Comparison of ENCODE assay signal across 8 mouse cellular contexts in genomic region chr8:105172003-105172362, GRCm38 (mm10). TPM values are rescaled to one million over a fixed set of nuclear protein-coding genes. Genes with fewer than 3 reads are reported as not detected.
DNase-seq lines count a peak whose midpoint lies in the region; ATAC-seq and TF ChIP-seq lines count a peak whose summit lies in the region.

No protein-coding gene starts in this region.

- TF ChIP-seq POLR2A in embryonic fibroblast, embryonic 13.5 days (IDR thresholded peaks at IDR 0.05; ENCODE audit: low read depth, low read length), result no peak

- ATAC-seq in lung, embryonic 14.5 days (ENCODE audit: insufficient read depth), result no peak
- no peak for ATAC-seq in limb, embryonic 13.5 days (ENCODE audit: low FRiP score, low read depth)
- no peak for ATAC-seq in neural tube, embryonic 15.5 days (ENCODE audit: low FRiP score)

- 19% methylated on average over 6 of the region's 6 CpGs for WGBS in lung, embryonic 14.5 days
- WGBS in limb, embryonic 13.5 days, result 31% methylated on average over 6 of the region's 6 CpGs
- 32% methylated on average over 6 of the region's 6 CpGs for WGBS in neural tube, embryonic 15.5 days

- H3K36me3 ChIP-seq in lung, embryonic 14.5 days (ENCODE audit: insufficient read depth), result peaks cover 25% of the 10 kb centered on the region
- peaks cover 18% of the 10 kb centered on the region for H3K36me3 ChIP-seq in limb, embryonic 13.5 days
- no peaks in the 10 kb centered on the region for H3K36me3 ChIP-seq in neural tube, embryonic 15.5 days

- no peak overlapping the region for H3K27ac ChIP-seq in lung, embryonic 14.5 days (ENCODE audit: low read depth)
- no peak overlapping the region for H3K27ac ChIP-seq in embryonic fibroblast, embryonic 13.5 days (ENCODE audit: insufficient read depth, low read length)
- H3K27ac ChIP-seq in limb, embryonic 13.5 days, result peak overlapping the region; percentile 99; the same call in 1 of the 2 replicates
- H3K27ac ChIP-seq in neural tube, embryonic 15.5 days (replicated peaks), result peak overlapping the region; percentile 93; the same call in 1 of the 2 replicates

- H3K4me2 ChIP-seq in lung, embryonic 14.5 days, result peak overlapping the region; percentile 69
- H3K4me2 ChIP-seq in limb, embryonic 13.5 days (replicated peaks), result peak overlapping the region; percentile 77
- peak overlapping the region; percentile 76 for H3K4me2 ChIP-seq in neural tube, embryonic 15.5 days

- H3K4me1 ChIP-seq in lung, embryonic 14.5 days (ENCODE audit: insufficient read depth), result peaks cover 6% of the 10 kb centered on the region; the same call in 1 of the 2 replicates
- H3K4me1 ChIP-seq in embryonic fibroblast, embryonic 13.5 days (ENCODE audit: control insufficient read depth, insufficient read depth, low read length), result peaks cover 8% of the 10 kb centered on the region; the same call in 1 of the 2 replicates
- H3K4me1 ChIP-seq in limb, embryonic 13.5 days, result peaks cover 30% of the 10 kb centered on the region
- peaks cover 18% of the 10 kb centered on the region for H3K4me1 ChIP-seq in neural tube, embryonic 15.5 days

- peak overlapping the region; percentile 97 for H3K9ac ChIP-seq in lung, embryonic 14.5 days
- peak overlapping the region; percentile 99 for H3K9ac ChIP-seq in limb, embryonic 13.5 days
- peak overlapping the region; percentile 73 for H3K9ac ChIP-seq in neural tube, embryonic 15.5 days (replicated peaks)

- TF ChIP-seq CTCF in lung, embryonic 14.5 days (IDR thresholded peaks at IDR 0.05; ENCODE audit: low read depth), result no peak
- no peak for TF ChIP-seq CTCF in embryonic fibroblast, embryonic 13.5 days (IDR thresholded peaks at IDR 0.05; ENCODE audit: borderline replicate concordance, insufficient read depth, low read length)

- peak overlapping the region; percentile 86 for H3K4me3 ChIP-seq in lung, embryonic 14.5 days (ENCODE audit: low read depth, low read length)
- H3K4me3 ChIP-seq in embryonic fibroblast, embryonic 13.5 days (ENCODE audit: insufficient read depth, low read length), result peak overlapping the region; percentile 72
- H3K4me3 ChIP-seq in limb, embryonic 13.5 days, result peak overlapping the region; percentile 91
- peak overlapping the region; percentile 93 for H3K4me3 ChIP-seq in neural tube, embryonic 15.5 days (replicated peaks)

- H3K27me3 ChIP-seq in lung, embryonic 14.5 days (ENCODE audit: insufficient read depth, low read length), result no peaks in the 10 kb centered on the region; the same call in 1 of the 2 replicates
- no peaks in the 10 kb centered on the region for H3K27me3 ChIP-seq in limb, embryonic 13.5 days
- H3K27me3 ChIP-seq in neural tube, embryonic 15.5 days (replicated peaks), result no peaks in the 10 kb centered on the region

- no peak for DNase-seq in lung, embryonic 14.5 days
- DNase-seq in lung, postnatal 25 days (ENCODE audit: low spot score), result no peak
- no peak for DNase-seq in thymus, postnatal 36 days
- DNase-seq in urinary bladder, postnatal 14 days (ENCODE audit: low spot score), result no peak
- DNase-seq in frontal cortex, adult 2 months (ENCODE audit: extremely low spot score in 1 of 2, low spot score in 1 of 2), result no peak

- H3K9me3 ChIP-seq in lung, embryonic 14.5 days (ENCODE audit: low read depth, low read length), result no peaks in the 10 kb centered on the region
- no peaks in the 10 kb centered on the region for H3K9me3 ChIP-seq in limb, embryonic 13.5 days
- H3K9me3 ChIP-seq in neural tube, embryonic 15.5 days (replicated peaks), result no peaks in the 10 kb centered on the region

RNA-seq across cellular contexts. Expression of gene Cbfb, which starts 1.5 kb away (rescaled TPM):
- 81.4 and 85.2 TPM in 2 replicates for polyA plus RNA-seq in lung, embryonic 14.5 days (2014; fragmentation: Nextera tagmentation; extraction: Ambion mirVana)
- 111 and 145 TPM in 2 replicates for polyA plus RNA-seq in embryonic fibroblast, embryonic 13.5 days (2011; ENCODE audit: insufficient read length, low read depth, missing spikeins)
- 97.1 and 101 TPM in 2 replicates for polyA plus RNA-seq in limb, embryonic 13.5 days (2015; fragmentation: Nextera tagmentation; extraction: Ambion mirVana)
- 34.0 and 38.6 TPM in 2 replicates for polyA plus RNA-seq in neural tube, embryonic 15.5 days (2015; fragmentation: Nextera tagmentation; extraction: Ambion mirVana)
- polyA plus RNA-seq in frontal cortex, adult 2 months (2012; rRNA removed), result 25.2 and 28.1 TPM in 2 replicates

RNA-seq across cellular contexts. Expression of gene Ces4a, which starts 40.4 kb away (rescaled TPM):
- polyA plus RNA-seq in lung, embryonic 14.5 days (2014; fragmentation: Nextera tagmentation; extraction: Ambion mirVana), result not detected in 2 replicates
- polyA plus RNA-seq in embryonic fibroblast, embryonic 13.5 days (2011; ENCODE audit: insufficient read length, low read depth, missing spikeins), result not detected in 2 replicates
- not detected in 2 replicates for polyA plus RNA-seq in limb, embryonic 13.5 days (2015; fragmentation: Nextera tagmentation; extraction: Ambion mirVana)
- 0.18 TPM in 1 of 2 replicates, not detected in the other for polyA plus RNA-seq in neural tube, embryonic 15.5 days (2015; fragmentation: Nextera tagmentation; extraction: Ambion mirVana)
- polyA plus RNA-seq in frontal cortex, adult 2 months (2012; rRNA removed), result not detected in 2 replicates

RNA-seq across cellular contexts. Expression of gene D230025D16Rik, which starts 53.0 kb away (rescaled TPM):
- polyA plus RNA-seq in lung, embryonic 14.5 days (2014; fragmentation: Nextera tagmentation; extraction: Ambion mirVana), result 35.4 and 36.1 TPM in 2 replicates
- 19.5 and 24.7 TPM in 2 replicates for polyA plus RNA-seq in embryonic fibroblast, embryonic 13.5 days (2011; ENCODE audit: insufficient read length, low read depth, missing spikeins)
- polyA plus RNA-seq in limb, embryonic 13.5 days (2015; fragmentation: Nextera tagmentation; extraction: Ambion mirVana), result 27.3 and 27.6 TPM in 2 replicates
- polyA plus RNA-seq in neural tube, embryonic 15.5 days (2015; fragmentation: Nextera tagmentation; extraction: Ambion mirVana), result 27.7 and 30.3 TPM in 2 replicates
- 35.6 and 41.5 TPM in 2 replicates for polyA plus RNA-seq in frontal cortex, adult 2 months (2012; rRNA removed)

Comparison
In these comparisons a context has a peak if more than half of its experiments do, and no peak if none do; other contexts are left out.
1. H3K27ac ChIP-seq: peak in limb, embryonic 13.5 days (single experiment) and neural tube, embryonic 15.5 days (single experiment); none in lung, embryonic 14.5 days (single experiment) and embryonic fibroblast, embryonic 13.5 days (single experiment).
2. Peak in every context shown above with its lines, with median percentiles within 50 percentile points of each other: H3K4me2 ChIP-seq, H3K4me3 ChIP-seq and H3K9ac ChIP-seq.